Mouse (Mus musculus): ENCODE data around the gene Commd1. TPM values are rescaled to one million over a fixed set of nuclear protein-coding genes. Genes with fewer than 3 reads are reported as not detected.
A peak's percentile ranks its signal among the peaks of the same experiment; 100 is the strongest.

Gene Commd1
- polyA plus RNA-seq, 1 experiment from 2014 or later = 222 TPM

DNA sequence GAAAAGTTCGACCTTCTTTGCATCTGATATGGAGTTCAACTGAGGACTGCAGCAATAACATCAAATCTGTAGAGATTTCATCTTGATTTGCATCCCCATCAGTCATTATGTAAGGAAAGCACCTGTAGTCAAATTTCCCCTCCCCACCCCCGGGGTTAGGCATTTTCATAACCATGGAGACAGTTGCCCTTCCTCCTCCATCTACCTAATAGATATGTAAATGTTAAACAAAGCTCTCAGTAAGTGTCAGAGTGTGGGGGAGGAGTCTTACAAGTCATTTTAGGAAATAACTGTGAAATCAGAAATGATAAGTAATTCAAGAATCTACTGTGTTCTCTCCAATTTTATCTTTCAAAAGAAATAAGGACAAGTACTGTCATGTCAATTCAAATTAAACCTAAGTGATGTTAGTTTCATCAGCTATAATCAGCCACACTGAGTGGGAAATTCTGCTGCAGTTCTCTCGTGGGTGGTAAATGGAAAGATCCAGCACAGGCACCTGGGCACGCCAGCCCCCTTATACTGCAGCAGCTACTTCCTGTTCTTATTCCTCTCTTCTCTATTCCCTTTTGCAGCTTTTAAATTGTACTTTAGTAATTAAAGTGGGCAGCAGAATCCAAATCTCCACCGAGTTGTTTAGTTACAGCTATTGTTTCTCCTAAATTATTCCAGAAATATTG is 45.6 kb downstream of the Commd1 start:
- H3K4me2 ChIP-seq = no peak overlapping the region
- no peak for ATAC-seq
- H3K4me3 ChIP-seq = no peak overlapping the region
- H3K36me3 ChIP-seq = no peaks in the 10 kb centered on the region
- no peaks in the 10 kb centered on the region for H3K9me3 ChIP-seq (replicated peaks)
- no peak overlapping the region for H3K27ac ChIP-seq
- no peak overlapping the region for H3K9ac ChIP-seq
- peaks cover 20% of the 10 kb centered on the region for H3K4me1 ChIP-seq
- H3K27me3 ChIP-seq (replicated peaks) = no peaks in the 10 kb centered on the region
- 49% methylated on average over 5 of the region's 5 CpGs for WGBS (ENCODE audit: insufficient replicate concordance)

DNA sequence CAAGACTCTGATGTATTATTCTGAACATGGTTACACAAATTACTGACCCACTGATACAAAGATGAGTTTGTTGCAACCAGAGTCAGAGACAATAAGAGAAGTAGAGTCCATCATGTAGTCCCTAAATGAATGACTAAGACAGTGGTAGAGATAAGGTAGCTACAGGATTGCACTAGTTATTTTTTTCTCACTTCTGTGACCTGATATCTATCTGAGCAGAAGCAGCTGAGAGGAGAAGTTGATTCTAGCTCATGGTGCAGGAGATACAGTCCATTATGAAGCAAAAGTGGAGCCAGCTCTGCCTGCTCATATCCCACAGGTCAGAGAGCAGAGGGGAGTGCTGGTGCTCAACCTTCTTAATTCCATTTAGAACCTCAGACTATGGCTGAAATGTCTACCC is 50.0 kb downstream of the Commd1 start:
- H3K9ac ChIP-seq = no peak overlapping the region
- no peaks in the 10 kb centered on the region for H3K27me3 ChIP-seq (replicated peaks)
- peak; percentile 71 for ATAC-seq
- no peak overlapping the region for H3K4me2 ChIP-seq
- H3K27ac ChIP-seq = no peak overlapping the region
- no peaks in the 10 kb centered on the region for H3K36me3 ChIP-seq
- no peaks in the 10 kb centered on the region for H3K9me3 ChIP-seq (replicated peaks)
- H3K4me3 ChIP-seq = no peak overlapping the region
- peaks cover 52% of the 10 kb centered on the region for H3K4me1 ChIP-seq

DNA sequence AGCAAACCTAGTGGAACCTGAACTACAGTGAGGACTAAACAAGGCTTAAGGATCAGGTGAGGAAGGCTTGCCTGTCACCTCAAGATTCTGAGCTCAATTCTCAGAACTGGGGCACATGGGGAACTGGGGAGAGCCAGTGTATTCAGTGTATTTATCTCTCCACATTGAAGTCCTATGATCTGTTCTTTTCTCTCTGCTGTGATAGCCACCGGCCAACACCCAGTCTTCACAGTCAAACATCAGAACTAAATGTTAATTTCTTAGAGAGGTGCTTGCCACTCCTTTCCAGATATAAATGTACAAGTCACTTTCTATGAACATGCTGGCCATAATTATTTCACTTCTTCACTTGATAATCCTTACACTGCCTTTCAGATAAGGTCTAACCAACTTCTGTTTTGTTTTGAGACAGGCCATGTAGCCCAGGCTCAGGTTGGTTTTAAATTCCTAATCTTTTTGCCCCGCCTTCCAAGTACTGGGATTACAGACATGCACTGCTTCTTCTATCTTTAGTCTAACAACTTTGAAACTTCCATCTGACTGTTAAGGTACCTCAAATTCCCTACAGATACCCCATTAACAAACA is 50.8 kb downstream of the Commd1 start:
- H3K27ac ChIP-seq = no peak overlapping the region
- no peak overlapping the region for H3K4me3 ChIP-seq
- H3K9ac ChIP-seq = no peak overlapping the region
- no peaks in the 10 kb centered on the region for H3K27me3 ChIP-seq (replicated peaks)
- H3K36me3 ChIP-seq = no peaks in the 10 kb centered on the region
- H3K9me3 ChIP-seq (replicated peaks) = no peaks in the 10 kb centered on the region
- 52% methylated on average over 2 of the region's 2 CpGs for WGBS (ENCODE audit: insufficient replicate concordance)
- ATAC-seq = peak; percentile 30; the same call in 1 of the 2 replicates
- H3K4me1 ChIP-seq = peaks cover 52% of the 10 kb centered on the region
- H3K4me2 ChIP-seq = no peak overlapping the region

DNA sequence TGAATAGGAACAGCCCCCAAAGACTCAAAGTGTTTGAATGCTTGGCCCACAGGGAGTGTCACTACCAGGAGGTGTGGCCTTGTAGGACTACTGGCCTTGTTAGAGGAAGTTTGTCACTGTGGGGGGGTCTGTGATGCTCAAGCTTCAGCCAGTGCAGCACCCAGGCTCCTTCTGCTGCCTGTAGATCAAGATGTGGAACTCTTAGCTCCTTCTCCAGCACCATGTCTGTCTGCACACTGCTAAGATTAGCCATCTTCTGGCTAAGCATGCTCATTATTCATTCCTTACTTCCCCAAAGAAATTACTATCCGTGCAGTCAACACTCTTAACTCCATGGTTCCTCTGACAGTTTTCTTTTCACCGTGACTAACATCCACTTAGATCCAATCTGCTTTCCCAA is 52.1 kb downstream of the Commd1 start:
- no peaks in the 10 kb centered on the region for H3K36me3 ChIP-seq
- no peak overlapping the region for H3K4me3 ChIP-seq
- H3K27ac ChIP-seq = no peak overlapping the region
- H3K9me3 ChIP-seq (replicated peaks) = no peaks in the 10 kb centered on the region
- H3K9ac ChIP-seq = no peak overlapping the region
- no peak overlapping the region for H3K4me2 ChIP-seq
- H3K4me1 ChIP-seq = peaks cover 52% of the 10 kb centered on the region
- WGBS (ENCODE audit: insufficient replicate concordance) = 52% methylated on average over 2 of the region's 2 CpGs
- no peaks in the 10 kb centered on the region for H3K27me3 ChIP-seq (replicated peaks)
- ATAC-seq = no peak

DNA sequence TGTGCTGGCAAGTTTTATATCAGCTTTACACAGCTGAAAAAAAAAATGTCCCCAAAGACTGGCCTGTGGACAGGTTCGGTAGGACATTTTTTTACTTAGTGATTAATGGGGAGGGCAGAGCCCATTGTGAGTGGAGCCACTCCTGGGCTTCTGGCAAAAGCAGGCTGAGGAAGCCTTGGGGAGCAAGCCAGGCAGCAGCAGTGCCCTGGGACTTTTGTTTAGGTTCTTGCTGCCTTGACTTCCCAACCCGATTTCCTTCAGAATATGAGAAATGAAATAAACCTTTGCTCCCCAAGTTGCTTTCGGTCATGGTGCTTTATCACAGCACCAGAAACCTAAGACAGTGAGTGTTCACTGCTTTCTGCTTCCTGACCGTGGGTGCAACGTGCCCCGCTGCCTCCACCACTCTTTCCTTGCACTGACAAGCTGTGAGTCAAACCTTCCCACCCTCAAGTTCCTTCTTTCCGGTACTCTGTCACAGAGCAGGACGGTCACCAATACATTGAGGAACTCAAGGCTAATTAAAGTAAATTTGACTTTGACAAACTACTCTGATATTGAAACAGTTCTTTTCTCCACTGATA is 53.5 kb downstream of the Commd1 start:
- Histone ChIP-seq H3K4me1 (peaks cover 52% of the 10 kb centered on the region), H3K9ac (no peak overlapping the region), H3K36me3 (no peaks in the 10 kb centered on the region), H3K27ac (no peak overlapping the region), H3K4me3 (no peak overlapping the region), H3K9me3 (replicated peaks) (no peaks in the 10 kb centered on the region), H3K4me2 (no peak overlapping the region), H3K27me3 (replicated peaks) (no peaks in the 10 kb centered on the region)
- WGBS (ENCODE audit: insufficient replicate concordance) = 34% methylated on average over 8 of the region's 8 CpGs
- no peak for ATAC-seq

DNA sequence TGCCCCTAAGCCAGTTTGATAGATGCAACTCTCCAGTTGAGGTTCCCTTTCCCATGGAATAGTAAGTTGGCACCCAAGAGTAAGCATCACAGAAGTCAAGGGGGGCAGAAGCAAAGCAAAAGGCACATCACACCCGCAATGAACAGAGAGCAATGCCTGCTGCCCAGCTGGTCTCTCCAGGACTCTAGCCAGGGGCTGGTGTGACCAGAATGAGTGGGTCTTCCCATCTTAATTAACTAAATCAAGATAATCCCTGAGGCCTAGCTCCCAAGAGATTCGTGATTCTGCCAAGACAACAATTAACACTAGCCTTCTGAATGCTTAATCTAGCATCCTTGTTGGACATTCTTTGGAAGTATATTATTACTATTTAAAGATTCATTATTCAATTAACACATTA is 58.6 kb downstream of the Commd1 start:
- no peaks in the 10 kb centered on the region for H3K36me3 ChIP-seq
- H3K9ac ChIP-seq = no peak overlapping the region
- H3K4me2 ChIP-seq = no peak overlapping the region
- H3K4me3 ChIP-seq = no peak overlapping the region
- H3K4me1 ChIP-seq = peaks cover 7% of the 10 kb centered on the region
- no peak for ATAC-seq
- no peaks in the 10 kb centered on the region for H3K27me3 ChIP-seq (replicated peaks)
- no peak overlapping the region for H3K27ac ChIP-seq
- H3K9me3 ChIP-seq (replicated peaks) = no peaks in the 10 kb centered on the region
- 80% methylated on average over 2 of the region's 2 CpGs for WGBS (ENCODE audit: insufficient replicate concordance)

DNA sequence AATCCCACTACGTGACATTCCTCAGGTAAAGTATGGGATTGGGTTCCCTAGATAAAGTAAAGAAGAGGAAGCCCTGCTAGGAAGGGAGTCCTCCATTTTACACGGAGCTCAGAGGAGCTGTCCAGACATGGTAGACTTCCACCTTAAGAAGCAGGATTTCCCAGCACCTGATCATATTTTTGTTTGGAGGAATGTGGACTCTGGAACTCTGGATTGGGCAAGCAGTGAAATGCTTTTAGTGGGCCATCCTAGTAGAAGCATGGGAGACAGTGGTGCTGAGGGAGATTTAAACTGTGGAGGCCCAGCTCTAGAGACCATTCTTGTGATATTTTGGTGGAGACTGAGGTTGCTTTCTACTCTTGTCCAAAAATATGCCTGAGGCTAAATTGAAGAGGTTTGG is 59.6 kb downstream of the Commd1 start:
- no peak overlapping the region for H3K4me2 ChIP-seq
- no peaks in the 10 kb centered on the region for H3K36me3 ChIP-seq
- no peaks in the 10 kb centered on the region for H3K9me3 ChIP-seq (replicated peaks)
- WGBS (ENCODE audit: insufficient replicate concordance) = 58% methylated on average over 2 of the region's 2 CpGs
- no peak overlapping the region for H3K4me3 ChIP-seq
- H3K27ac ChIP-seq = no peak overlapping the region
- H3K27me3 ChIP-seq (replicated peaks) = no peaks in the 10 kb centered on the region
- peaks cover 9% of the 10 kb centered on the region for H3K4me1 ChIP-seq
- ATAC-seq = no peak
- no peak overlapping the region for H3K9ac ChIP-seq

DNA sequence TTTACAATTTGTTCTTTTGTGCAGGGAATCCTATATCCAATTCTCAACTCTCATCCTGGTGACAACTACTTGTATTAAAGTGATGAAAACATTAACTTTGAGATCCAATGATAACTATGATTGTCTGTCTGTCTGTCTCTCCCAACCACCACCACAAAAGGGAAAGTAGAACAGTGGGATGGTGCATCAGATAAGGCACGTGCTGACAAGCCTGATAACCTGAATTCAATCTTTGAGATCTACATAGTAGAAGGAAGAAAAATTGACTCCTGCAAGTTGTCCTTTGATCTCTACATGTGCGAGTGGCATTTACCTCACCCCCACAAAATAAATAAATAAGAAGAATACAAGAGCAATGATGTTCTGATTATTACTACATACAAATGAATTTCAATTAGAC is 62.8 kb downstream of the Commd1 start:
- no peak overlapping the region for H3K4me2 ChIP-seq
- H3K4me1 ChIP-seq = peaks cover 13% of the 10 kb centered on the region
- 48% methylated on average over 2 of the region's 2 CpGs for WGBS (ENCODE audit: insufficient replicate concordance)
- no peaks in the 10 kb centered on the region for H3K36me3 ChIP-seq
- no peak overlapping the region for H3K27ac ChIP-seq
- ATAC-seq = no peak
- H3K9ac ChIP-seq = no peak overlapping the region
- H3K9me3 ChIP-seq (replicated peaks) = no peaks in the 10 kb centered on the region
- H3K4me3 ChIP-seq = no peak overlapping the region
- H3K27me3 ChIP-seq (replicated peaks) = no peaks in the 10 kb centered on the region

DNA sequence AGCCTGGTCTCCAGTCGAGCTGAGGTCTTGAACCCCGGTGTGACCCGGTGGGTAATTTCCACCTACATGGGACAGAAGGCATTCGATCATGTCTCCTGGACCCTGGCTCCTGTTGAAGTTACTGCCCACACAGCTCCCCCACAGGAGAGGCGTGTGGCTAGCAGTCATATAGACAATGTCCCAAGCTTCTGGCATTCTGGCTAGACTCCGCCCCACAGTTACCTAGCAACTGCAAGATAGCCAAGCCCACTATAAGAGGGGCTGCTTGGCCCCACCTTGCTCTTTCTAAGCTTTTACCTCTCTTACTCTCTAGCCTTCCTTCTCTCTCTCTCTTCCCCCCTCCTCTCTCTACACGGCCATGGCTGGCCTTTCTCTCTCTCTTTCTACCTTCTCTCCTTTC is 64.4 kb downstream of the Commd1 start:
- WGBS (ENCODE audit: insufficient replicate concordance) = 80% methylated on average over 7 of the region's 7 CpGs
- no peaks in the 10 kb centered on the region for H3K27me3 ChIP-seq (replicated peaks)
- no peak for ATAC-seq
- H3K4me3 ChIP-seq = no peak overlapping the region
- no peaks in the 10 kb centered on the region for H3K36me3 ChIP-seq
- no peak overlapping the region for H3K27ac ChIP-seq
- H3K9ac ChIP-seq = no peak overlapping the region
- no peak overlapping the region for H3K4me2 ChIP-seq
- no peaks in the 10 kb centered on the region for H3K9me3 ChIP-seq (replicated peaks)
- H3K4me1 ChIP-seq = peaks cover 26% of the 10 kb centered on the region

DNA sequence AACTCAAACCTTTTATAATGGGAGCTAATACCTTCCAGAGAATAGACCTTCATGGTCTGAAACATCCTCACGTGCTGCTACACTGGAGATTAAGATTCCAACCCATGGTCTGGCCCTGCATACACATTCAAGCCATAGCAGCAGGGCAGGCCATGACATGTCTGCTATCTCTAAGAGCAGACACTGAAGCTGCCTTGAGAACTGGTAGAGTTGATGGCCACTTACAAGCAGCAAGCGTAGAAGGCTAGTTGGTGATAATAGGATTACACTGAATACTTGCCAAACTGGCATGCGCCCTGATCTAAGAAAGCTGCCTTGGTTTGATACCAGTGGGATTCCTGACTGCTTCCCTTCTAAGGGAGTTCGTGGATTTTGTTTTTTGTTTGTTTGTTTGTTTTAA is 68.4 kb downstream of the Commd1 start:
- Histone ChIP-seq H3K4me1 (peaks cover 39% of the 10 kb centered on the region), H3K27me3 (replicated peaks) (no peaks in the 10 kb centered on the region), H3K9me3 (replicated peaks) (no peaks in the 10 kb centered on the region), H3K9ac (no peak overlapping the region), H3K4me2 (no peak overlapping the region), H3K36me3 (no peaks in the 10 kb centered on the region), H3K27ac (no peak overlapping the region), H3K4me3 (no peak overlapping the region)
- 26% methylated on average over 4 of the region's 4 CpGs for WGBS (ENCODE audit: insufficient replicate concordance)
- ATAC-seq = peak; percentile 89

DNA sequence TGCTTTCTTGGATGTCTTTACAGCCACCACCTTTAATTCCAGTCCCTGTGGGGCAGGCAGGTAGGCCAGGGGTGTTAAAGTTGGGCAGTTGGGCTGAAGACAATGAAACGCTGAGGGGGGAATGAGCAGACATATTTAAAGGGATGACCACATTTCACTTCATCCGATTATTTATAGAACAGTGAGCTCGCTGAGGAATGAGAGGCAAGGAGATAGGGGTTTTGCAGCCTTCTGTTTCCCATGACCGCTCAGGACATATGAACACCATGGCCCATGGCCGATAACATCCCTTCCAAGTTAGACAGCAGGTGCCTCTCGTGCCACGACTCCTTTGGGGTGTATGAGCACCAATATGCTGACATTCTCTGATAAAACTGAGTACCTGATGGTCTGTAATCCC is 70.4 kb downstream of the Commd1 start:
- Histone ChIP-seq H3K9me3 (replicated peaks) (no peaks in the 10 kb centered on the region), H3K4me3 (no peak overlapping the region), H3K36me3 (no peaks in the 10 kb centered on the region), H3K27ac (no peak overlapping the region), H3K4me2 (no peak overlapping the region), H3K4me1 (peaks cover 29% of the 10 kb centered on the region), H3K9ac (no peak overlapping the region), H3K27me3 (replicated peaks) (no peaks in the 10 kb centered on the region)
- WGBS (ENCODE audit: insufficient replicate concordance) = 71% methylated on average over 7 of the region's 7 CpGs
- no peak for ATAC-seq

DNA sequence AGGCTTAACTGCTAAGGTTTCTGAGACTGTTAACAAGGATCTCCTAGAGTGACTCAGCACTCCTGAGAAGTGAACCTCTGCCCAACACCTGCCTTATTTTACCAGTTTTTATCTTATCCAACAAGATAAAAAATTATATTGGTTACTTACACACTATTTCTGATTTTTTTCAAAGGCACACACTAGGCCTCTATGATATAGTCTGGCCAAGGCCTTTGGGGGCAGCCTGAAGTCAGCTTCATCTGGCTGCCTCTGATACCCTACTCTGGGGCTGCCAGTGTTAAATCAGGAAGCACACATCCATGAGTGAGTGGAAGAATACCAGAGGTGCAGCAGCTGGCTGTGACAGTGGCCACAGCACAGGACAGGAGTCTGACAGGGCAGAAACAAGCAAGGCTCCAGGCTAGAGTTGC is 75.7 kb downstream of the Commd1 start:
- Histone ChIP-seq H3K4me1 (peaks cover 23% of the 10 kb centered on the region), H3K27me3 (replicated peaks) (no peaks in the 10 kb centered on the region), H3K9me3 (replicated peaks) (no peaks in the 10 kb centered on the region), H3K4me3 (no peak overlapping the region), H3K36me3 (no peaks in the 10 kb centered on the region), H3K4me2 (no peak overlapping the region), H3K27ac (no peak overlapping the region; the same call in 1 of the 2 replicates), H3K9ac (no peak overlapping the region)
- ATAC-seq = 0 out of 2 replicates have a peak, but pooled peaks have one; percentile 32
